Mouse (Mus musculus) CH12.LX (cell line): ENCODE data around the gene Rtl4.

Experiments
- CHD2 ChIP-seq: IDR thresholded peaks from 2 replicates; pipeline ENCODE4 v1.6.1; 2011; ENCODE audit warnings: low read length, improper control_type of control experiment
- CTCF ChIP-seq, 2 experiments: IDR thresholded peaks in 1 of 2; conservative IDR thresholded peaks in 1 of 2; 2 replicates each; pipeline ENCODE4 v1.5.1; 2011 to 2012; ENCODE audit warnings: low read depth in 2 of 2, low read length in 2 of 2, improper control_type of control experiment in 1 of 2, inconsistent platforms in 1 of 2, mild to moderate bottlenecking in 1 of 2, moderate library complexity in 1 of 2
- EP300 ChIP-seq: IDR thresholded peaks from 2 replicates; pipeline ENCODE4 v1.6.1; 2011; ENCODE audit warnings: low read length, improper control_type of control experiment
- MAX ChIP-seq: IDR thresholded peaks from 2 replicates; pipeline ENCODE4 v1.6.1; 2011; ENCODE audit warnings: low read length, improper control_type of control experiment
- POLR2A ChIP-seq: IDR thresholded peaks from 2 replicates; pipeline ENCODE4 v1.6.1; 2011; ENCODE audit warnings: low read depth, mild to moderate bottlenecking, improper control_type of control experiment, low read length
- POLR2AphosphoS2 ChIP-seq: IDR thresholded peaks from 2 replicates; pipeline ENCODE4 v1.6.1; 2011; ENCODE audit warnings: low read depth, low read length, improper control_type of control experiment
- USF1 ChIP-seq: IDR thresholded peaks from 2 replicates; pipeline ENCODE4 v1.6.1; 2014; ENCODE audit warnings: low read depth, mild to moderate bottlenecking, inconsistent platforms, low read length, improper control_type of control experiment
- ZKSCAN1 ChIP-seq: IDR thresholded peaks from 2 replicates; pipeline ENCODE4 v1.6.1; 2012; ENCODE audit warnings: low read depth, inconsistent platforms, low read length, improper control_type of control experiment, borderline replicate concordance

DNA sequence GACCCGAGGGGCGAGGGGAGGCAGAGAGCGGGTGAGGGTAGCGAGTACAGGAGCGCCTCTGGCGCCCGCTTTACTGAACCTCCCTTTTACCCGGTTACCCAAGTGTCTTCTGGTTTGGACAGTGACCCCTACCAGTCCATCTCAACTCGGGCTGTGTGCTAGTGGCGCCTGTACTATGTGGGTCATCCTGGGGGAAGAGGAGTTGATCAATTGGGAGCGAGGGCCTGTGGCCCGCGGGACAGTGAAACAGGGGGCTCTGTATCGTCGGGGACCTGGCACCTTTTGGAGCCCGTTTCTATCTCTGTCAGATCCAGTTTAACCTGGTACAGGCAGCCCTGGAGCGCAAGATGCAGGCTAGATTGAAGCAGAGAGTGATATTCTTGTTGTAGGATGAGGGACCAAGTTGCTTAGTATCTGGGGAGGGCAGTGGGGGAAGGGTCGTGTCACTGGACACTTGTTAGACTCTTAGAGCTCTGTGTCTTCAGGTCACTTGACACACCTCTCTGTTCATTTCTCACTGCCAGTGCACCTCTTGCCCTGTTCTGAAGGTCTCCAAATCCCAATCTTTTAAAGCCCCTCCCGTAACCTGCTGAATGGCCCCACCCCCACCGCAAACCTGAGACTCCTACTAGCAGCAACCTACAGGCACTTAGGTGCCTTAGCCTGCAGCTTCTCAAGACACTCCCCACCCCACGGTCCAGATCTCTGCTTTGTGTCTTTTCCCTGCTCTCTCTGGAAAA is 582 bp downstream of the Rtl4 start:
- TF ChIP-seq MAX: no peak
- no peak for TF ChIP-seq EP300
- no peak for TF ChIP-seq ZKSCAN1
- no peak for TF ChIP-seq CTCF (conservative IDR thresholded peaks at IDR 0.05 in 1 of 2, IDR thresholded peaks at IDR 0.05 in 1 of 2; ENCODE audit: low read depth in 2 of 2, low read length in 2 of 2)
- no peak for TF ChIP-seq POLR2A
- TF ChIP-seq CHD2: no peak
- TF ChIP-seq POLR2AphosphoS2: no peak
- TF ChIP-seq USF1: no peak
